Mouse (Mus musculus) testis, adult 2 months (tissue): ENCODE results near the gene Snupn.

Source experiments
- CTCF ChIP-seq: fragments of 200-500 bp; IDR thresholded peaks from 2 replicates; pipeline ENCODE4 v1.5.1; 2012; ENCODE audit warnings: low read depth, mild to moderate bottlenecking, inconsistent platforms, low read length, moderate library complexity; ENCODE audit not compliant: control insufficient read depth, insufficient read depth, insufficient replicate concordance
- POLR2A ChIP-seq: fragments of 200-500 bp; IDR thresholded peaks from 2 replicates; pipeline ENCODE4 v1.6.1; 2012; ENCODE audit warnings: low read depth, mild to moderate bottlenecking, inconsistent platforms, low read length, moderate library complexity; ENCODE audit not compliant: control insufficient read depth

- TF ChIP-seq POLR2A = no peak
- no peak for TF ChIP-seq CTCF
Measured at GRCm38 (mm10) chr9:56918466-56918865, 32.2 kb upstream of the Snupn start.
